ENCODE assay signal across 10 mouse cellular contexts in genomic region chr8:120550937-120551676, GRCm38 (mm10). TPM values are rescaled to one million over a fixed set of nuclear protein-coding genes. Genes with fewer than 3 reads are reported as not detected.
DNase-seq lines count a peak whose midpoint lies in the region; ATAC-seq and TF ChIP-seq lines count a peak whose summit lies in the region.
"Had no signal": no experiment of that assay in that cellular context is flagged by ENCODE, and none has a peak within 500 bp of the region (broad histone marks: within the 10 kb centered on the region; RNA-seq: fewer than 3 reads in every experiment).

No protein-coding gene starts in this region.

- no peak for TF ChIP-seq CTCF in intestine, postnatal 0 days (IDR thresholded peaks at IDR 0.05; ENCODE audit: low read depth)
- no peak for TF ChIP-seq CTCF in heart, postnatal 0 days (IDR thresholded peaks at IDR 0.05; ENCODE audit: low read depth)
- no peak for TF ChIP-seq CTCF in kidney, adult 2 months (conservative IDR thresholded peaks at IDR 0.05; ENCODE audit: insufficient read depth, insufficient read length, low read depth, low read length)

- H3K9me3 ChIP-seq in intestine, embryonic 15.5 days = no peaks in the 10 kb centered on the region
- no peaks in the 10 kb centered on the region for H3K9me3 ChIP-seq in intestine, postnatal 0 days (ENCODE audit: control insufficient read depth)
- no peaks in the 10 kb centered on the region for H3K9me3 ChIP-seq in heart, postnatal 0 days (replicated peaks; ENCODE audit: control insufficient read depth, low read length)
- no peaks in the 10 kb centered on the region for H3K9me3 ChIP-seq in midbrain, embryonic 16.5 days (replicated peaks; ENCODE audit: control insufficient read depth, low read length, poor library complexity, severe bottlenecking)

- H3K27me3 ChIP-seq in intestine, embryonic 15.5 days (replicated peaks) = no peaks in the 10 kb centered on the region
- no peaks in the 10 kb centered on the region for H3K27me3 ChIP-seq in intestine, postnatal 0 days (replicated peaks; ENCODE audit: control insufficient read depth, insufficient read depth, low read length)
- H3K27me3 ChIP-seq in heart, postnatal 0 days (ENCODE audit: control insufficient read depth, insufficient read depth, low read length) = no peaks in the 10 kb centered on the region
- H3K27me3 ChIP-seq in midbrain, embryonic 16.5 days (ENCODE audit: control insufficient read depth, insufficient read depth, low read depth, low read length) = no peaks in the 10 kb centered on the region
- no peaks in the 10 kb centered on the region for H3K27me3 ChIP-seq in kidney, adult 2 months (replicated peaks; ENCODE audit: control insufficient read depth, insufficient read depth, low read length)

- ATAC-seq in intestine, embryonic 15.5 days = no peak
- no peak for ATAC-seq in intestine, postnatal 0 days
- ATAC-seq in heart, postnatal 0 days (ENCODE audit: insufficient read depth, low read depth) = peak; percentile 67
- ATAC-seq in midbrain, embryonic 16.5 days = no peak
- no peak for ATAC-seq in activated CD4-positive, CD25-positive, alpha-beta regulatory T cell, adult 4 months

- TF ChIP-seq EP300 in heart, postnatal 0 days (IDR thresholded peaks at IDR 0.05; ENCODE audit: low read depth) = peak; percentile 69; the same call in 1 of the 2 replicates

- H3K36me3 ChIP-seq in intestine, embryonic 15.5 days = 0 out of 2 replicates have a peak, but pooled peaks cover 5% of the 10 kb centered on the region
- H3K36me3 ChIP-seq in intestine, postnatal 0 days (ENCODE audit: control insufficient read depth, insufficient read depth) = peaks cover 7% of the 10 kb centered on the region
- no peaks in the 10 kb centered on the region; the same call in 1 of the 2 replicates for H3K36me3 ChIP-seq in heart, postnatal 0 days (replicated peaks; ENCODE audit: control insufficient read depth, insufficient read depth, low read length)
- 0 out of 2 replicates have a peak, but pooled peaks cover 3% of the 10 kb centered on the region for H3K36me3 ChIP-seq in midbrain, embryonic 16.5 days (ENCODE audit: control insufficient read depth, insufficient read depth, low read length)
- H3K36me3 ChIP-seq in kidney, adult 2 months (ENCODE audit: control insufficient read depth, insufficient read depth, low read length) = no peaks in the 10 kb centered on the region

- DNase-seq in cerebellum, adult 9-11 months = peak; percentile 77
- DNase-seq in heart, postnatal 0 days (ENCODE audit: low spot score) = peak; percentile 86
- DNase-seq in kidney, adult 2 months = no peak
- DNase-seq in testis, postnatal 14 days (ENCODE audit: low spot score) = no peak
- DNase-seq: spleen, adult 18-20 months had no signal

- 81% methylated on average over 11 of the region's 11 CpGs for WGBS in intestine, embryonic 15.5 days
- 76% methylated on average over 11 of the region's 11 CpGs for WGBS in intestine, postnatal 0 days
- WGBS in heart, postnatal 0 days = 46% methylated on average over 11 of the region's 11 CpGs
- 68% methylated on average over 11 of the region's 11 CpGs for WGBS in midbrain, embryonic 16.5 days
- 74% methylated on average over 11 of the region's 11 CpGs for WGBS in kidney, adult 2 months

- peaks cover 62% of the 10 kb centered on the region for H3K4me1 ChIP-seq in intestine, embryonic 15.5 days (replicated peaks)
- H3K4me1 ChIP-seq in intestine, postnatal 0 days (replicated peaks; ENCODE audit: control insufficient read depth, insufficient read depth, low read length) = peaks cover 3% of the 10 kb centered on the region; the same call in 1 of the 2 replicates
- peaks cover 80% of the 10 kb centered on the region for H3K4me1 ChIP-seq in heart, postnatal 0 days (ENCODE audit: control insufficient read depth, insufficient read depth)
- peaks cover 63% of the 10 kb centered on the region for H3K4me1 ChIP-seq in midbrain, embryonic 16.5 days (ENCODE audit: control insufficient read depth, insufficient read depth, low read length)
- peaks cover 13% of the 10 kb centered on the region for H3K4me1 ChIP-seq in kidney, adult 2 months (ENCODE audit: control insufficient read depth, insufficient read depth, low read length)

- H3K27ac ChIP-seq in intestine, embryonic 15.5 days = peak overlapping the region; percentile 55; the same call in 1 of the 2 replicates
- no peak overlapping the region for H3K27ac ChIP-seq in intestine, postnatal 0 days (ENCODE audit: low read depth, low read length)
- peak overlapping the region; percentile 83 for H3K27ac ChIP-seq in heart, postnatal 0 days (ENCODE audit: low read depth)
- peak overlapping the region; percentile 66 for H3K27ac ChIP-seq in midbrain, embryonic 16.5 days (ENCODE audit: low read length)
- no peak overlapping the region for H3K27ac ChIP-seq in kidney, adult 2 months (ENCODE audit: insufficient read depth, low read depth, low read length)
- H3K27ac ChIP-seq: macrophage had no signal

- TF ChIP-seq POLR2A in kidney, adult 2 months (IDR thresholded peaks at IDR 0.05; ENCODE audit: low read depth, low read length) = no peak

- H3K4me2 ChIP-seq in intestine, embryonic 15.5 days (replicated peaks) = no peak overlapping the region
- no peak overlapping the region for H3K4me2 ChIP-seq in intestine, postnatal 0 days (replicated peaks; ENCODE audit: low read depth)
- peak overlapping the region; percentile 30 for H3K4me2 ChIP-seq in heart, postnatal 0 days (ENCODE audit: low read depth, low read length)
- 0 out of 2 replicates have a peak overlapping the region, but pooled peaks have one; percentile 6 for H3K4me2 ChIP-seq in midbrain, embryonic 16.5 days (ENCODE audit: low read length)

- H3K4me3 ChIP-seq in intestine, embryonic 15.5 days (replicated peaks) = no peak overlapping the region
- H3K4me3 ChIP-seq in intestine, postnatal 0 days (ENCODE audit: low read depth, low read length) = no peak overlapping the region
- no peak overlapping the region for H3K4me3 ChIP-seq in heart, postnatal 0 days (ENCODE audit: low read depth, low read length)
- no peak overlapping the region for H3K4me3 ChIP-seq in midbrain, embryonic 16.5 days (ENCODE audit: low read depth, low read length)
- no peak overlapping the region for H3K4me3 ChIP-seq in kidney, adult 2 months (ENCODE audit: insufficient read depth, low read depth, low read length)

- H3K9ac ChIP-seq in intestine, embryonic 15.5 days = no peak overlapping the region
- H3K9ac ChIP-seq in intestine, postnatal 0 days (ENCODE audit: low read depth, low read length) = no peak overlapping the region
- no peak overlapping the region for H3K9ac ChIP-seq in heart, postnatal 0 days (replicated peaks; ENCODE audit: low read depth, low read length)
- peak overlapping the region; percentile 34; the same call in 1 of the 2 replicates for H3K9ac ChIP-seq in midbrain, embryonic 16.5 days (ENCODE audit: low read depth, low read length)

RNA-seq across cellular contexts. Expression of gene Gins2, which starts 38.0 kb away (rescaled TPM):
- polyA plus RNA-seq in intestine, embryonic 15.5 days (2015; fragmentation: Nextera tagmentation; extraction: Ambion mirVana) = 88.4 and 88.8 TPM in 2 replicates
- 23.1 and 23.7 TPM in 2 replicates for polyA plus RNA-seq in intestine, postnatal 0 days (2015; fragmentation: Nextera tagmentation; extraction: Ambion mirVana)
- total RNA-seq in heart, postnatal 0 days (2014; rRNA removed; ENCODE audit: low replicate concordance) = 29.8 and 52.1 TPM in 2 replicates
- 19.3 and 23.8 TPM in 2 replicates for polyA plus RNA-seq in heart, postnatal 0 days (2015; fragmentation: Nextera tagmentation; extraction: Ambion mirVana)
- 10.7 and 13.3 TPM in 2 replicates for polyA plus RNA-seq in midbrain, embryonic 16.5 days (2015; fragmentation: Nextera tagmentation; extraction: Ambion mirVana)
- polyA plus RNA-seq in activated CD4-positive, CD25-positive, alpha-beta regulatory T cell, adult 4 months (2017; shearing (Covaris generic)) = 10 to 100 TPM; 19.3 to 30.4 TPM
- polyA plus RNA-seq in kidney, adult 2 months (2012; rRNA removed) = 6.4 and 6.9 TPM in 2 replicates

Comparison
In these comparisons a context has a peak if more than half of its experiments do, and no peak if none do; other contexts are left out.
1. H3K27ac ChIP-seq: peak in intestine, embryonic 15.5 days (single experiment), heart, postnatal 0 days (single experiment) and midbrain, embryonic 16.5 days (single experiment); none in intestine, postnatal 0 days (single experiment) and kidney, adult 2 months (single experiment).
2. H3K4me2 ChIP-seq: peak in heart, postnatal 0 days (single experiment) and midbrain, embryonic 16.5 days (single experiment); none in intestine, embryonic 15.5 days (single experiment) and intestine, postnatal 0 days (single experiment).
3. DNase-seq: peak in cerebellum, adult 9-11 months (single experiment) and heart, postnatal 0 days (single experiment); none in kidney, adult 2 months (single experiment) and testis, postnatal 14 days (single experiment).